Mouse (Mus musculus) ES-E14 (cell line): Measurements from ENCODE around the gene Asb6.

Experiments
- CHD2 ChIP-seq: IDR thresholded peaks from 2 replicates; pipeline ENCODE4 v1.6.1; 2014; ENCODE audit warnings: mild to moderate bottlenecking, low read depth, low read length, inconsistent platforms
- HCFC1 ChIP-seq: IDR thresholded peaks from 2 replicates; pipeline ENCODE4 v1.6.1; 2012; ENCODE audit warnings: low read length, inconsistent platforms, borderline replicate concordance; ENCODE audit not compliant: insufficient read depth

DNA sequence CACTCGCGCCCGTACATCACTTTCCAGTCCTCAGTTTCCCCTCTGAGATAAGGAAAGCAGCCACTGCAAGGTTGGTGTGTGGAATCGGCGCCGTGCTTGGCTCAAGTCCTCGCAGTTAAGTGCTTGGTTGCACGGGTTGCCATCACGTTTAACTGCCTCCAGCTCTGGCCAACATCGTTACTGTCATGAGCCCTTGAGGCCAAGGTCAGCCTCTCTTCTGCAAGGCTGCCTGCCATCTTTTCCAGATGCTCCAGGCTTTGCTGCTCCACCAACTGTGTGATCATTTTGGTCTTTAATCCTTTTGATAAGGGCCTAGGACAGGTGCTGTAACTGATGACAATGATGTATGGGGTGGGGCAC, 21.9 kb downstream of the Asb6 start:
- TF ChIP-seq CHD2 (no peak), HCFC1 (no peak)
